In genomic region chr6:145075088-145075547, GRCm38 (mm10) we compare ENCODE assay signal across 8 mouse cellular contexts. TPM values are rescaled to one million over a fixed set of nuclear protein-coding genes. Genes with fewer than 3 reads are reported as not detected.
DNase-seq lines count a peak whose midpoint lies in the region; ATAC-seq lines count a peak whose summit lies in the region.

No protein-coding gene starts in this region.

- no peak overlapping the region for H3K27ac ChIP-seq in limb, embryonic 11.5 days (replicated peaks; ENCODE audit: low read depth, low read length)
- H3K27ac ChIP-seq in neural tube, embryonic 13.5 days (replicated peaks): no peak overlapping the region

- no peaks in the 10 kb centered on the region for H3K9me3 ChIP-seq in limb, embryonic 11.5 days (ENCODE audit: control insufficient read depth, low read length)
- H3K9me3 ChIP-seq in neural tube, embryonic 13.5 days: no peaks in the 10 kb centered on the region

- H3K27me3 ChIP-seq in limb, embryonic 11.5 days (ENCODE audit: control insufficient read depth, insufficient read depth, low read length): no peaks in the 10 kb centered on the region
- H3K27me3 ChIP-seq in neural tube, embryonic 13.5 days: 0 out of 2 replicates have a peak, but pooled peaks cover 3% of the 10 kb centered on the region

- DNase-seq in adrenal gland, postnatal 14 days: peak; percentile 13
- no peak for DNase-seq in adrenal gland, postnatal 4 days (ENCODE audit: low spot score in 2 of 2)
- DNase-seq in urinary bladder, postnatal 14 days (ENCODE audit: low spot score): peak; percentile 4
- DNase-seq in urinary bladder, adult 2 months (ENCODE audit: low spot score): no peak
- DNase-seq in heart, postnatal 10 days: peak; percentile 15 to 19
- DNase-seq in limb, embryonic 11.5 days (ENCODE audit: low spot score): peak; percentile 64
- DNase-seq in adipocyte (ENCODE audit: low spot score): no peak

- no peaks in the 10 kb centered on the region for H3K36me3 ChIP-seq in limb, embryonic 11.5 days (ENCODE audit: control insufficient read depth, insufficient read depth, low read length)
- no peaks in the 10 kb centered on the region for H3K36me3 ChIP-seq in neural tube, embryonic 13.5 days

- no peak for ATAC-seq in limb, embryonic 11.5 days (ENCODE audit: insufficient number of reproducible peaks, low FRiP score, low TSS enrichment, low read depth)
- peak; percentile 58; the same call in 1 of the 2 replicates for ATAC-seq in neural tube, embryonic 13.5 days (ENCODE audit: low read depth)

- WGBS in limb, embryonic 11.5 days: under 1% methylated on average over 20 of the region's 20 CpGs
- WGBS in neural tube, embryonic 13.5 days: under 1% methylated on average over 20 of the region's 20 CpGs

- H3K4me2 ChIP-seq in limb, embryonic 11.5 days (ENCODE audit: low read depth, severe bottlenecking): peak overlapping the region; percentile 93
- peak overlapping the region; percentile 98 for H3K4me2 ChIP-seq in neural tube, embryonic 13.5 days

- intact Hi-C loops in heart, postnatal 10 days (cut with DNase I): no loop called here

- H3K4me1 ChIP-seq in limb, embryonic 11.5 days (ENCODE audit: control insufficient read depth, insufficient read depth, low read length): no peaks in the 10 kb centered on the region
- peaks cover 14% of the 10 kb centered on the region; the same call in 1 of the 2 replicates for H3K4me1 ChIP-seq in neural tube, embryonic 13.5 days (replicated peaks)

- H3K9ac ChIP-seq in limb, embryonic 11.5 days (ENCODE audit: low read length): peak overlapping the region; percentile 79
- peak overlapping the region; percentile 65 for H3K9ac ChIP-seq in neural tube, embryonic 13.5 days

- peak overlapping the region; percentile 52 for H3K4me3 ChIP-seq in limb, embryonic 11.5 days (ENCODE audit: low read depth, low read length)
- H3K4me3 ChIP-seq in neural tube, embryonic 13.5 days: peak overlapping the region; percentile 45

RNA-seq across cellular contexts. Expression of gene Bcat1, which starts 0.9 kb away (rescaled TPM):
- 5.9 and 8.0 TPM in 2 replicates for total RNA-seq in adrenal gland, postnatal 14 days (2021)
- total RNA-seq in adrenal gland, postnatal 4 days (2021): 10 to 100 TPM in 1 of 2 experiments, 1 to 10 TPM in 1; 8.9 to 10.4 TPM
- polyA plus RNA-seq in urinary bladder, adult 2 months (2012; rRNA removed): 1.3 and 2.3 TPM in 2 replicates
- 1 to 10 TPM; 3.0 to 4.0 TPM for total RNA-seq in heart, postnatal 10 days (2021)
- 54.0 and 54.7 TPM in 2 replicates for polyA plus RNA-seq in limb, embryonic 11.5 days (2014; fragmentation: Nextera tagmentation; extraction: Ambion mirVana)
- polyA plus RNA-seq in neural tube, embryonic 13.5 days (2015; fragmentation: Nextera tagmentation; extraction: Ambion mirVana): 88.7 and 99.2 TPM in 2 replicates

RNA-seq across cellular contexts. Expression of gene Lrmp, which starts 40.3 kb away (rescaled TPM):
- total RNA-seq in adrenal gland, postnatal 14 days (2021): 5.3 and 15.6 TPM in 2 replicates
- 1 to 10 TPM; 5.2 to 5.9 TPM for total RNA-seq in adrenal gland, postnatal 4 days (2021)
- polyA plus RNA-seq in urinary bladder, adult 2 months (2012; rRNA removed): 5.9 and 7.9 TPM in 2 replicates
- 1 to 10 TPM; 1.7 to 2.1 TPM for total RNA-seq in heart, postnatal 10 days (2021)
- polyA plus RNA-seq in limb, embryonic 11.5 days (2014; fragmentation: Nextera tagmentation; extraction: Ambion mirVana): 1.7 and 3.2 TPM in 2 replicates
- 0.93 and 1.0 TPM in 2 replicates for polyA plus RNA-seq in neural tube, embryonic 13.5 days (2015; fragmentation: Nextera tagmentation; extraction: Ambion mirVana)

Comparison
In these comparisons a context has a peak if more than half of its experiments do, and no peak if none do; other contexts are left out.
1. DNase-seq: peak in adrenal gland, postnatal 14 days (single experiment), urinary bladder, postnatal 14 days (single experiment), heart, postnatal 10 days (2 of 2) and limb, embryonic 11.5 days (single experiment); none in adrenal gland, postnatal 4 days (0 of 2), urinary bladder, adult 2 months (single experiment) and adipocyte (single experiment).